Mouse (Mus musculus): Measurements from ENCODE around the gene Usp12. TPM values are rescaled to one million over a fixed set of nuclear protein-coding genes. Genes with fewer than 3 reads are reported as not detected.

The Usp12 gene
- total and polyA plus RNA-seq, 3 experiments = 9.1 to 27.7 (median 24.1) TPM

DNA sequence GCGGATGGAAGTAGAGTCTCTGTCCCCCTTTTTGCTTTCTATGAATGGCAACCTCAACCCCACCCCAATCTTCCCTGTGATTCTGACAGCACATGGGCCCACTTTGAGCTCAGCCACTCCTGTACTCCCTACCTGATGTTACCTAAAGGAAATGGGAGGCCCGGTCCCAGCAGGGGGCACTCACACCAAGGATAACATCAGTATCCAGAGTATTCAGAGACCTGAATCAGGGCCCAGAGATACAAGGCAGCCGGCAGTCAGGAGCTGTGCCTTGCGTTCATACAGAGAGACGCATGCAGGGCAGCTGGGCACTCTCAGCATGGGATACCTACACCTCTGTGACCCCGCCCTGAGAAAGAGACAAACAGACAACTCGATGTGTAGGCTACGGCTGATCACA is 103.1 kb downstream of the Usp12 start:
- ATAC-seq (ENCODE audit: extremely low read depth, insufficient number of reproducible peaks, low FRiP score, poor library complexity, severe bottlenecking) (peak; percentile 38; the same call in 1 of the 2 replicates), DNase-seq (ENCODE audit: low spot score) (peak; percentile 70)
- peaks cover 94% of the 10 kb centered on the region for H3K4me1 ChIP-seq (ENCODE audit: insufficient read depth, low read depth, low read length)
- peaks cover 2% of the 10 kb centered on the region for H3K36me3 ChIP-seq (replicated peaks)
- TF ChIP-seq POLR2AphosphoS5 (IDR thresholded peaks at IDR 0.05; ENCODE audit: insufficient replicate concordance, low read depth, low read length) = no peak
- TF ChIP-seq CTCF (IDR thresholded peaks at IDR 0.05; ENCODE audit: low read depth, low read length) = no peak
- TF ChIP-seq GATA2 (IDR thresholded peaks at IDR 0.05; ENCODE audit: borderline replicate concordance, low read depth, low read length) = no peak
- TF ChIP-seq GATA1 (IDR thresholded peaks at IDR 0.05; ENCODE audit: borderline replicate concordance, low read length) = no peak
- TF ChIP-seq TAL1 (conservative IDR thresholded peaks at IDR 0.05; ENCODE audit: low read depth, low read length) = no peak
- peak overlapping the region; percentile 27; the same call in 1 of the 2 replicates for H3K4me3 ChIP-seq (ENCODE audit: low read depth, low read length)
- H3K27me3 ChIP-seq (ENCODE audit: insufficient read depth, low read length) = no peaks in the 10 kb centered on the region
- no peaks in the 10 kb centered on the region for H3K9me3 ChIP-seq (replicated peaks)

DNA sequence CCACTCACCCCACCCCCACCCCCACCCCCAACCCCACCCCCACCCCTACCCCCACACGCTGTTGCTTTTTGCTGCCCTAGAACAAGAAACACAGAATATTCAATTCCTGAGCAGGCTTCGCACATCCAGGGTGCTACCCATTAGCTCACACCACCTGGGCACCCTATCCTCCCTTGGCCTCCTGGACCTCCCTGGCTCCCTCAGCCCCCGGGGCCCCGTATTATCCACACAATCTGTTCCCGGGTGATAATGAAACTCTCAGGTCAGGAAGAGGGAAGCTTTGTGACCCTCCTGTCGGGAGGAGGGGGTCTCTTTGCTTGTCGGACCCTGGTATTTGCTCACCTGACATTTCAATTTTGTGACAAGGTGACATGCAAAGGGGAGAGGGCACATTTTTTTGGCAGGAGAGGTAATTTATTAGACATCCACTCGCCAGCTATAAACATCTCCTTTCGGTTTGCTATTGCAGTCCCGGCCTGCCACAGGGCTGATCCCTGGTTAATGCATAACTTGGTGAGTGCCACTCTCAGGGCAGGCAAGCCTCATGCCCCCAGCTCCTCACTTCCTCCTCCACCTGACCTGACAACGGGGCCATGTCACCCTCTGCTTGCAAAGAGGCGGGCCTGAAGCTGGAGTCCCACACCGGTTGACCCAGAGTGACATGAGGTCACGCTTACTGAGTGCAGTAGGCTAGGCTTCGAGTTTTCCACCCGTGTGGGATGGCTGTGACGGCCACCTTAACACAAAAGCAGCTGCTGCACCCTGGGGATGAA is 107.1 kb downstream of the Usp12 start:
- no peaks in the 10 kb centered on the region for H3K9me3 ChIP-seq (replicated peaks)
- H3K27me3 ChIP-seq (ENCODE audit: insufficient read depth, low read length) = no peaks in the 10 kb centered on the region
- no peak for TF ChIP-seq POLR2AphosphoS5 (IDR thresholded peaks at IDR 0.05; ENCODE audit: insufficient replicate concordance, low read depth, low read length)
- TF ChIP-seq GATA2 (IDR thresholded peaks at IDR 0.05; ENCODE audit: borderline replicate concordance, low read depth, low read length) = no peak
- no peak for TF ChIP-seq TAL1 (conservative IDR thresholded peaks at IDR 0.05; ENCODE audit: low read depth, low read length)
- no peak for TF ChIP-seq GATA1 (IDR thresholded peaks at IDR 0.05; ENCODE audit: borderline replicate concordance, low read length)
- no peak for TF ChIP-seq CTCF (IDR thresholded peaks at IDR 0.05; ENCODE audit: low read depth, low read length)
- peak overlapping the region; percentile 37; the same call in 1 of the 2 replicates for H3K4me3 ChIP-seq (ENCODE audit: low read depth, low read length)
- ATAC-seq (ENCODE audit: extremely low read depth, insufficient number of reproducible peaks, low FRiP score, poor library complexity, severe bottlenecking) (no peak), DNase-seq (ENCODE audit: low spot score) (no peak)
- peaks cover 2% of the 10 kb centered on the region for H3K36me3 ChIP-seq (replicated peaks)
- peaks cover 97% of the 10 kb centered on the region for H3K4me1 ChIP-seq (ENCODE audit: insufficient read depth, low read depth, low read length)

GRCm38 (mm10) chr5:146686954-146687353 is 107.9 kb downstream of the Usp12 start:
- Histone ChIP-seq H3K27me3 (ENCODE audit: insufficient read depth, low read length) (no peaks in the 10 kb centered on the region), H3K4me3 (ENCODE audit: low read depth, low read length) (no peak overlapping the region), H3K9me3 (replicated peaks) (no peaks in the 10 kb centered on the region), H3K4me1 (ENCODE audit: insufficient read depth, low read depth, low read length) (peaks cover 96% of the 10 kb centered on the region), H3K36me3 (replicated peaks) (peaks cover 2% of the 10 kb centered on the region)
- no peak for TF ChIP-seq POLR2AphosphoS5 (IDR thresholded peaks at IDR 0.05; ENCODE audit: insufficient replicate concordance, low read depth, low read length)
- TF ChIP-seq GATA2 (IDR thresholded peaks at IDR 0.05; ENCODE audit: borderline replicate concordance, low read depth, low read length) = no peak
- no peak for TF ChIP-seq CTCF (IDR thresholded peaks at IDR 0.05; ENCODE audit: low read depth, low read length)
- TF ChIP-seq TAL1 (conservative IDR thresholded peaks at IDR 0.05; ENCODE audit: low read depth, low read length) = no peak
- no peak for TF ChIP-seq GATA1 (IDR thresholded peaks at IDR 0.05; ENCODE audit: borderline replicate concordance, low read length)
- DNase-seq (ENCODE audit: low spot score) (no peak), ATAC-seq (ENCODE audit: extremely low read depth, insufficient number of reproducible peaks, low FRiP score, poor library complexity, severe bottlenecking) (no peak)

Other genes with a start within 250 kb of the Usp12 start
- gene Gm3415, start 238.9 kb downstream of the Usp12 start, total RNA-seq (2014; fragmentation: Nextera tagmentation) = not detected in 2 replicates
- gene Gm3415, start 238.9 kb downstream of the Usp12 start, total RNA-seq (2017) = 0.38 TPM in 1 of 2 replicates, not detected in the other
- gene Gm3415, start 238.9 kb downstream of the Usp12 start, polyA plus RNA-seq (2012) = not detected in 2 replicates
- gene Gpr12, start 209.8 kb downstream of the Usp12 start, total RNA-seq (2014; fragmentation: Nextera tagmentation) = not detected in 2 replicates
- gene Gpr12, start 209.8 kb downstream of the Usp12 start, total RNA-seq (2017) = 0.11 TPM in 1 of 2 replicates, not detected in the other
- gene Gpr12, start 209.8 kb downstream of the Usp12 start, polyA plus RNA-seq (2012) = not detected in 2 replicates
- 2,344 and 2,765 TPM in 2 replicates for gene Rpl21, start 37.9 kb upstream of the Usp12 start, total RNA-seq (2014; fragmentation: Nextera tagmentation)
- 1,460 and 1,729 TPM in 2 replicates for gene Rpl21, start 37.9 kb upstream of the Usp12 start, total RNA-seq (2017)
- 302 and 388 TPM in 2 replicates for gene Rpl21, start 37.9 kb upstream of the Usp12 start, polyA plus RNA-seq (2012)
- 19.7 and 24.1 TPM in 2 replicates for gene Rasl11a, start 50.1 kb upstream of the Usp12 start, total RNA-seq (2014; fragmentation: Nextera tagmentation)
- 126 and 139 TPM in 2 replicates for gene Rasl11a, start 50.1 kb upstream of the Usp12 start, total RNA-seq (2017)
- gene Rasl11a, start 50.1 kb upstream of the Usp12 start, polyA plus RNA-seq (2012) = 86.7 and 87.5 TPM in 2 replicates
- 172 and 200 TPM in 2 replicates for gene Gtf3a, start 153.7 kb upstream of the Usp12 start, total RNA-seq (2014; fragmentation: Nextera tagmentation)
- gene Gtf3a, start 153.7 kb upstream of the Usp12 start, total RNA-seq (2017) = 193 and 222 TPM in 2 replicates
- gene Gtf3a, start 153.7 kb upstream of the Usp12 start, polyA plus RNA-seq (2012) = 214 and 270 TPM in 2 replicates
- 11.5 and 14.4 TPM in 2 replicates for gene Mtif3, start 168.8 kb upstream of the Usp12 start, total RNA-seq (2014; fragmentation: Nextera tagmentation)
- gene Mtif3, start 168.8 kb upstream of the Usp12 start, total RNA-seq (2017) = 27.5 and 28.9 TPM in 2 replicates
- gene Mtif3, start 168.8 kb upstream of the Usp12 start, polyA plus RNA-seq (2012) = 4.8 and 7.6 TPM in 2 replicates

Data from G1E (cell line).